Mouse (Mus musculus) heart, embryonic 15.5 days (tissue): Measurements from ENCODE around the gene Unk. TPM values are rescaled to one million over a fixed set of nuclear protein-coding genes. Genes with fewer than 3 reads are reported as not detected.
A peak's percentile ranks its signal among the peaks of the same experiment; 100 is the strongest.
"Not testable (repeated sequence)": the region's sequence is repeated elsewhere in the genome, so short reads cannot be mapped to it uniquely, and the experiment has no call there.

ENCODE experiments used
- ATAC-seq: fragments of 200-750 bp; cut with Nextera tagmentation; replicated peaks from 2 replicates; pipeline ENCODE4 v1.8.0; 2017; ENCODE audit warnings: low read depth, moderate TSS enrichment; ENCODE audit not compliant: insufficient number of reproducible peaks, insufficient read depth, low FRiP score
- H3K27ac ChIP-seq: fragments of 300-500 bp; sonication (generic); 2 replicates; pipeline ENCODE4 v1.5.1; 2015; ENCODE audit warnings: mild to moderate bottlenecking, inconsistent platforms
- H3K27me3 ChIP-seq: fragments of 300-500 bp; sonication (generic); 2 replicates; pipeline ENCODE4 v1.6.1; 2015; ENCODE audit warnings: inconsistent platforms
- H3K36me3 ChIP-seq: fragments of 300-500 bp; sonication (generic); 2 replicates; pipeline ENCODE4 v1.6.1; 2015; ENCODE audit warnings: mild to moderate bottlenecking, inconsistent platforms
- H3K4me1 ChIP-seq: fragments of 300-500 bp; sonication (generic); replicated peaks from 2 replicates; pipeline ENCODE4 v1.6.1; 2015; ENCODE audit warnings: inconsistent platforms
- H3K4me2 ChIP-seq: fragments of 300-500 bp; sonication (generic); 2 replicates; pipeline ENCODE4 v1.6.1; 2015; ENCODE audit warnings: inconsistent platforms, mild to moderate bottlenecking, moderate library complexity
- H3K4me3 ChIP-seq: fragments of 300-500 bp; sonication (generic); 2 replicates; pipeline ENCODE4 v1.5.1; 2015; ENCODE audit warnings: mild to moderate bottlenecking, inconsistent platforms
- H3K9ac ChIP-seq: fragments of 300-500 bp; sonication (generic); 2 replicates; pipeline ENCODE4 v1.6.1; 2015; ENCODE audit warnings: mild to moderate bottlenecking, inconsistent platforms
- H3K9me3 ChIP-seq: fragments of 300-500 bp; sonication (generic); replicated peaks from 2 replicates; pipeline ENCODE4 v1.6.1; 2016; ENCODE audit warnings: inconsistent platforms
- WGBS: fragments of 180-500 bp; shearing (Covaris S2); methylation state at CpG from one replicate; pipeline ENCODE4 v1.1.7; 2015; ENCODE audit warnings: mixed read lengths; 5-methylcytosine and 5-hydroxymethylcytosine counted together
- polyA plus RNA-seq: library from polyadenylated mRNA; unstranded; fragments of >200 nt; fragmentation: Nextera tagmentation; extraction: Ambion mirVana; gene quantifications from 2 replicates; pipeline ENCODE4 v1.2.1, GENCODE M21; 2015

The Unk gene
- polyA plus RNA-seq, 1 experiment from 2014 or later: 19.5 TPM

- WGBS: 76% methylated on average over 5 of the region's 5 CpGs
- Histone ChIP-seq H3K27ac (0 out of 2 replicates have a peak overlapping the region, but pooled peaks have one; percentile 91), H3K36me3 (peaks cover 21% of the 10 kb centered on the region), H3K4me1 (peaks cover 18% of the 10 kb centered on the region), H3K9ac (no peak overlapping the region), H3K4me2 (no peak overlapping the region), H3K27me3 (no peaks in the 10 kb centered on the region), H3K9me3 (no peaks in the 10 kb centered on the region), H3K4me3 (no peak overlapping the region)
- no peak for ATAC-seq
These were observed 19.2 kb upstream of the Unk start for GRCm38 (mm10) chr11:116010948-116011347.

- no peaks in the 10 kb centered on the region for H3K27me3 ChIP-seq
- H3K36me3 ChIP-seq: peaks cover 21% of the 10 kb centered on the region
- peak overlapping the region; percentile 83 for H3K4me2 ChIP-seq
- no peaks in the 10 kb centered on the region for H3K9me3 ChIP-seq
- peak overlapping the region; percentile 70 for H3K4me3 ChIP-seq
- no peak for ATAC-seq
- peaks cover 17% of the 10 kb centered on the region for H3K4me1 ChIP-seq
- peak overlapping the region; percentile 82 for H3K9ac ChIP-seq
- WGBS: 27% methylated on average over 14 of the region's 14 CpGs
- peak overlapping the region; percentile 91 for H3K27ac ChIP-seq
These were observed 18.4 kb upstream of the Unk start for GRCm38 (mm10) chr11:116011529-116012261.

- Histone ChIP-seq H3K4me2 (peak within 1 kb of the TSS; percentile 83), H3K36me3 (peaks cover 16% of the 10 kb centered on the region), H3K27me3 (no peaks in the 10 kb centered on the region), H3K9me3 (no peaks in the 10 kb centered on the region), H3K4me1 (peaks cover 17% of the 10 kb centered on the region), H3K9ac (peak within 1 kb of the TSS; percentile 82), H3K4me3 (peak within 1 kb of the TSS; percentile 70), H3K27ac (peak within 1 kb of the TSS; percentile 91)
- under 1% methylated on average over 55 of the region's 55 CpGs for WGBS
- peak; percentile 91 for ATAC-seq
These were observed 17.7 kb upstream of the Unk start, which contains the start of gene Galk1 for GRCm38 (mm10) chr11:116012262-116012947. Galk1 (minus strand) TSS chr11:116012719.

GRCm38 (mm10) chr11:116014821-116015220 lies 15.3 kb upstream of the Unk start:
- H3K36me3 ChIP-seq: no peaks in the 10 kb centered on the region; the same call in 1 of the 2 replicates
- WGBS: 61% methylated on average over 8 of the region's 8 CpGs
- H3K4me2 ChIP-seq: no peak overlapping the region
- ATAC-seq: no peak
- H3K4me3 ChIP-seq: no peak overlapping the region
- no peaks in the 10 kb centered on the region for H3K9me3 ChIP-seq
- no peak overlapping the region for H3K27ac ChIP-seq
- no peak overlapping the region for H3K9ac ChIP-seq
- H3K27me3 ChIP-seq: no peaks in the 10 kb centered on the region
- peaks cover 17% of the 10 kb centered on the region for H3K4me1 ChIP-seq

GRCm38 (mm10) chr11:116018106-116018505 lies 12.0 kb upstream of the Unk start:
- Histone ChIP-seq H3K27me3 (no peaks in the 10 kb centered on the region), H3K4me2 (no peak overlapping the region), H3K9ac (no peak overlapping the region), H3K4me3 (no peak overlapping the region), H3K9me3 (no peaks in the 10 kb centered on the region), H3K27ac (no peak overlapping the region), H3K36me3 (peaks cover 13% of the 10 kb centered on the region), H3K4me1 (peaks cover 13% of the 10 kb centered on the region)
- 31% methylated on average over 6 of the region's 6 CpGs for WGBS
- no peak for ATAC-seq

GRCm38 (mm10) chr11:116018867-116019266 lies 11.3 kb upstream of the Unk start:
- not testable (repeated sequence) for H3K27ac ChIP-seq, ATAC-seq, H3K9me3 ChIP-seq, H3K4me3 ChIP-seq, H3K4me2 ChIP-seq, H3K9ac ChIP-seq, H3K27me3 ChIP-seq
- 90% methylated on average over 4 of the region's 4 CpGs for WGBS
- H3K36me3 ChIP-seq: peaks cover 13% of the 10 kb centered on the region
- peaks cover 12% of the 10 kb centered on the region for H3K4me1 ChIP-seq

GRCm38 (mm10) chr11:116019360-116019791 lies 10.7 kb upstream of the Unk start:
- Histone ChIP-seq H3K4me3 (no peak overlapping the region), H3K4me1 (peaks cover 12% of the 10 kb centered on the region), H3K4me2 (no peak overlapping the region), H3K36me3 (peaks cover 13% of the 10 kb centered on the region), H3K27me3 (no peaks in the 10 kb centered on the region), H3K9me3 (no peaks in the 10 kb centered on the region), H3K9ac (no peak overlapping the region), H3K27ac (no peak overlapping the region)
- no peak for ATAC-seq
- 68% methylated on average over 1 of the region's 1 CpGs for WGBS

- no peak overlapping the region for H3K4me2 ChIP-seq
- H3K27ac ChIP-seq: peak overlapping the region; percentile 27; the same call in 1 of the 2 replicates
- ATAC-seq: no peak
- H3K27me3 ChIP-seq: no peaks in the 10 kb centered on the region
- WGBS: 76% methylated on average over 2 of the region's 2 CpGs
- H3K4me1 ChIP-seq: peaks cover 12% of the 10 kb centered on the region
- no peaks in the 10 kb centered on the region for H3K9me3 ChIP-seq
- H3K4me3 ChIP-seq: no peak overlapping the region
- no peak overlapping the region for H3K9ac ChIP-seq
- peaks cover 13% of the 10 kb centered on the region for H3K36me3 ChIP-seq
These were observed 10.1 kb upstream of the Unk start for GRCm38 (mm10) chr11:116019976-116020411.

GRCm38 (mm10) chr11:116020519-116020922 lies 9.6 kb upstream of the Unk start:
- H3K4me3 ChIP-seq: no peak overlapping the region
- no peaks in the 10 kb centered on the region for H3K27me3 ChIP-seq
- no peak for ATAC-seq
- no peak overlapping the region for H3K4me2 ChIP-seq
- no peaks in the 10 kb centered on the region for H3K9me3 ChIP-seq
- 29% methylated on average over 1 of the region's 1 CpGs for WGBS
- 0 out of 2 replicates have a peak overlapping the region, but pooled peaks have one; percentile 24 for H3K27ac ChIP-seq
- H3K36me3 ChIP-seq: peaks cover 13% of the 10 kb centered on the region
- H3K9ac ChIP-seq: no peak overlapping the region
- H3K4me1 ChIP-seq: peaks cover 12% of the 10 kb centered on the region

GRCm38 (mm10) chr11:116021328-116022220 lies 8.5 kb upstream of the Unk start:
- Histone ChIP-seq H3K27ac (0 out of 2 replicates have a peak overlapping the region, but pooled peaks have one; percentile 15), H3K4me2 (peak overlapping the region; percentile 13; the same call in 1 of the 2 replicates), H3K9ac (no peak overlapping the region), H3K4me3 (no peak overlapping the region), H3K36me3 (peaks cover 13% of the 10 kb centered on the region), H3K9me3 (no peaks in the 10 kb centered on the region), H3K27me3 (no peaks in the 10 kb centered on the region), H3K4me1 (peaks cover 12% of the 10 kb centered on the region)
- WGBS: 71% methylated on average over 6 of the region's 6 CpGs
- ATAC-seq: no peak
